Mouse (Mus musculus) bone marrow, adult 2 months (tissue): ENCODE measurements around the gene Tnxb. TPM values are rescaled to one million over a fixed set of nuclear protein-coding genes. Genes with fewer than 3 reads are reported as not detected.

Experiments used
- H3K27ac ChIP-seq: fragments of 200-500 bp; 2 replicates; pipeline ENCODE4 v1.5.1; 2012; ENCODE audit warnings: low read depth, mild to moderate bottlenecking, control low read depth, inconsistent platforms, low read length; ENCODE audit not compliant: control insufficient read depth, poor library complexity, insufficient read depth
- H3K4me1 ChIP-seq: fragments of 200-500 bp; 2 replicates; pipeline ENCODE4 v1.6.1; 2011; ENCODE audit warnings: low read length; ENCODE audit not compliant: control insufficient read depth, insufficient read depth
- H3K4me3 ChIP-seq: fragments of 200-500 bp; replicated peaks from 2 replicates; pipeline ENCODE3; 2011; ENCODE audit warnings: mild to moderate bottlenecking, low read depth, low read length, control low read depth; ENCODE audit not compliant: control insufficient read depth
- CTCF ChIP-seq: fragments of 200-500 bp; IDR thresholded peaks from 2 replicates; pipeline ENCODE4 v1.5.1; 2011; ENCODE audit warnings: low read length, control low read depth; ENCODE audit not compliant: control insufficient read depth, insufficient read depth
- POLR2A ChIP-seq: fragments of 200-500 bp; IDR thresholded peaks from 2 replicates; pipeline ENCODE4 v1.6.1; 2011; ENCODE audit warnings: low read depth, mild to moderate bottlenecking, control low read depth, low read length, borderline replicate concordance; ENCODE audit not compliant: control insufficient read depth
- WGBS: fragments of 180-500 bp; shearing (Covaris S2); methylation state at CpG from one replicate; pipeline ENCODE4 v1.1.7; 2018; 5-methylcytosine and 5-hydroxymethylcytosine counted together
- polyA plus RNA-seq: library from polyadenylated mRNA; stranded (reverse); fragments of >200 nt; gene quantifications from 2 replicates; pipeline ENCODE4 v1.2.4, GENCODE M21; 2011; ENCODE audit warnings: low replicate concordance; ENCODE audit not compliant: missing spikeins, insufficient read depth, insufficient read length

Tnxb gene
- polyA plus RNA-seq, result 0.17 TPM in 1 of 2 replicates, not detected in the other

DNA sequence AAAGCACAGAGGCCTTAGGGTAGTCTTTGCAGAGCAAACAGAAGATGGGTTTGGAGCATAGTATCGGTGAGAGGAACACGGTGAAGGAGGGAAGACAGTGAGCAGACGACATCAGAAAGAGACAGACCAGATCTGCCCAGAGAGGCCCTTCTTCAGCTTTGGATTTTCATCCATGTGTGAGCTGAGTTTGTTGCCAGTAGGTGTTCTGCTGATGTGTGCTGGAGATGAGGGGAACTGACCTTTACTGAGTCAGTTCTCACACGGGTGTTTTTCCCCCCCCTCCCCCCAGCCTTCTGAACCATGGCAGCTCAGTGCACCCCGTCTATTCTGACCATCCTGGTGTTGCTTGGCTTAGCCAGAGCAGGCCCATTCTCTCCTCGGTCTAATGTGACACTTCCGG, at the start of gene Tnxb:
Gene Tnxb (plus strand): TSS at position 301 of the 400 bp plus-strand sequence.
- Histone ChIP-seq H3K27ac (no peak within 1 kb of the TSS), H3K4me3 (no peak within 1 kb of the TSS), H3K4me1 (no peaks in the 10 kb centered on the region)
- WGBS, result 55% methylated on average over 7 of the region's 7 CpGs
- TF ChIP-seq CTCF (no peak), POLR2A (no peak)

DNA sequence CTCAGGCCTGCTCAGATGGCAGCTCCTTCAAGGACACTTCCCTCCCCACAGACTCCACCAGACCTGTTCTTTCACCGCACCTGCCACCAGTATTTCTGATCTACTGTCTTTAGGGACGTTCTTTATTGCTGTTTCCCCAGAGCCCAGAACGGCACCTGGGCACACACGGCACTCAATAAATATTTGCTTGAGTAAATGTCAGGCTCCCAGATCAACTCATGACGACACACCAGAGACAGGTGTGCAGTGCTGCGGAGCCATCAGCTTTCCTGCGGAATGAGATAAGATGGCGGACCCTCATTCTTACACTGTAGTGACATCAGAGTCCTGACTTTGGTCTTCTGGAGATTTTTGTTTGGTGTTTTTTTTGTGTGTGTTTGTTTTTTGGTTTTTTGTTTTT, 49.3 kb upstream of the Tnxb start:
- Histone ChIP-seq H3K4me1 (no peaks in the 10 kb centered on the region), H3K4me3 (no peak overlapping the region), H3K27ac (no peak overlapping the region)
- TF ChIP-seq CTCF, result no peak
- WGBS, result 89% methylated on average over 8 of the region's 8 CpGs

DNA sequence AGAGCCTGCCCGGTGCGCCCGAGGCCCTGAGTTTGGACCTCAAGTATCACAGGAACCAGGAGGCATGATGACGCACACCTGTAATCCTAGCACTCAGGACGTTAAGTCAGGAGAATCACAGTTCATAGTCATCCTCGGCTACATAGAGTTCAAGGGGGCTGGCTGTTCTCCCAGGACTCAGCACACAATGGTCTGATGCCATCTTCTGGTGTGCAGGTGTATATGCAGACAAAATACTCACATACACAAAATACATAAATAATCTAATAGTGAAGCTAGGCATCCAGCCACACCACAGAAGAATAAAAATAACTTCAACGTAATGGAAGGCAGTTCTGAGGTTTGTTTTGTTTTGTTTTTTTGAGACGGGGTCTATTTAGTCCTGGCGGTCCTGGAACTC, 47.2 kb upstream of the Tnxb start:
- H3K27ac ChIP-seq, result no peak overlapping the region
- H3K4me3 ChIP-seq, result no peak overlapping the region
- 84% methylated on average over 9 of the region's 9 CpGs for WGBS
- TF ChIP-seq POLR2A (no peak), CTCF (no peak)
- no peaks in the 10 kb centered on the region for H3K4me1 ChIP-seq

DNA sequence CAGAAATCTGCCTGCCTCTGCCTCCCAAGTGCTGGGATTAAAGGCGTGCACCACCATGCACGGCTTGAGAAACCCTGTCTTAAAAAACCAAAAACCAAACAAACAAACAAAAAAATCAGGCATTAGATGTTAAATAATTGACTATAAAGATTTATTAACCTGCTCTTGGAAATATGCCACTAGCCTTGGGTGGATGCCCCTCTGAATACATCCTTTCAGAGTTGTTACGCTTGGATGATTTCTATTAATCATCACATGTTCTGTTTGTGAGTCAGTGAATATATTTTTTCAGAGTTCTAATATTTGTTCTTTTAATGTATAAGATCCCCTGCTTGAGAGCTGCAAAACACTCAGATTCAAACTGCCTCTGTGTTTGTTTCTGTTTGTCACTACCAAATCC, 45.4 kb upstream of the Tnxb start:
- H3K4me3 ChIP-seq, result no peak overlapping the region
- H3K27ac ChIP-seq, result no peak overlapping the region
- WGBS, result 90% methylated on average over 3 of the region's 3 CpGs
- H3K4me1 ChIP-seq, result no peaks in the 10 kb centered on the region
- TF ChIP-seq CTCF (no peak), POLR2A (no peak)

DNA sequence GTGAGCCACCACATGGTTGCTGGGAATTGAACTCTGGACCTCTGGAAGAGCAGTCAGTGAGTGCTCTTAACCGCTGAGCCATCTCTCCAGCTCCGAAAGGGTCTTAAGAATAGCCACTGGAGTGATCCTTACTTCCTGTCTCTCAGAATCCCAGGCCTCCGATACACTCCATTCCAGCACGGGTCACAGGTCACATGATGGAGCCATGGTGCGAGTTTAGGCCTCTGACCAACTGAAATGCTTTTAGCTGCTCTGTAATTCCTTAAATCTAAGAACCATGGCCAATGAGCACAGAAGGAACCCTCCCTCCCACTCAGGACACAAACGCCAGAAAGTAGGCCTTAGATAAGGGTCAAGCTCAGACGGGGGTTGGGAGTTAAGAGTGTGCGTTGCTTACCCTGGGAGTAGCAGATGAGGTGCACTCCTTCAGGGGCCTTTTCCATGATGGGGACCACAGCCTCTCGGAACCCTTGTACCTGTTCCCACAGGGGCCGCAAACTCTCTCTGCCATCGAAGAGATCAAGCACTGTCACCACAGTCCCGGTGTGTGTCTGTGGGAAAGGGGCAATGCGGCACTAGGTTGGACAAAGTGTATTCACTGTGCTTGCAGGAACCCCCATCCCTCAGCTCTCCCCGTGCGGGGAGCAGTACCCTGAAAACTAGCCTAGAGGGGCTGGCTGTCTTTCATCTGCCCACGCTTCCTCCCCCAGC, 44.1 kb upstream of the Tnxb start:
- H3K27ac ChIP-seq, result peak overlapping the region; percentile 55; the same call in 1 of the 2 replicates
- H3K4me1 ChIP-seq, result no peaks in the 10 kb centered on the region; the same call in 1 of the 2 replicates
- H3K4me3 ChIP-seq, result peak overlapping the region; percentile 63
- no peak for TF ChIP-seq CTCF
- no peak for TF ChIP-seq POLR2A
- WGBS, result 63% methylated on average over 16 of the region's 16 CpGs

DNA sequence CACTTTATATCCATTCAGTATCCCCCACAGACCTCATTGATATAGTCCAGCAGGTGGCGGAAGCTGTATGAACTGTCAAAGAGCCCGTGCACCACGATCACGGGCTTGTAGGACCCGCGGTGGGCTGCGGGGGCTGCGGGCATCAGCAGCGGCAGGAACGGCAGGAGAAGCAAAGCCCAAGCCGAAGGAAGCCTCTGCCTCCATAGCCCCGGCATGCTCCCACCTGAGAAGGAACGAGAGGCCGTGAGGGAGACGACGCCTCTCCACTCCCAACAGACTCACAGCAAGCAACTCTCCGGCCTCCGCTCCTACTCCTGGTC, 43.6 kb upstream of the Tnxb start:
- H3K4me1 ChIP-seq, result no peaks in the 10 kb centered on the region; the same call in 1 of the 2 replicates

DNA sequence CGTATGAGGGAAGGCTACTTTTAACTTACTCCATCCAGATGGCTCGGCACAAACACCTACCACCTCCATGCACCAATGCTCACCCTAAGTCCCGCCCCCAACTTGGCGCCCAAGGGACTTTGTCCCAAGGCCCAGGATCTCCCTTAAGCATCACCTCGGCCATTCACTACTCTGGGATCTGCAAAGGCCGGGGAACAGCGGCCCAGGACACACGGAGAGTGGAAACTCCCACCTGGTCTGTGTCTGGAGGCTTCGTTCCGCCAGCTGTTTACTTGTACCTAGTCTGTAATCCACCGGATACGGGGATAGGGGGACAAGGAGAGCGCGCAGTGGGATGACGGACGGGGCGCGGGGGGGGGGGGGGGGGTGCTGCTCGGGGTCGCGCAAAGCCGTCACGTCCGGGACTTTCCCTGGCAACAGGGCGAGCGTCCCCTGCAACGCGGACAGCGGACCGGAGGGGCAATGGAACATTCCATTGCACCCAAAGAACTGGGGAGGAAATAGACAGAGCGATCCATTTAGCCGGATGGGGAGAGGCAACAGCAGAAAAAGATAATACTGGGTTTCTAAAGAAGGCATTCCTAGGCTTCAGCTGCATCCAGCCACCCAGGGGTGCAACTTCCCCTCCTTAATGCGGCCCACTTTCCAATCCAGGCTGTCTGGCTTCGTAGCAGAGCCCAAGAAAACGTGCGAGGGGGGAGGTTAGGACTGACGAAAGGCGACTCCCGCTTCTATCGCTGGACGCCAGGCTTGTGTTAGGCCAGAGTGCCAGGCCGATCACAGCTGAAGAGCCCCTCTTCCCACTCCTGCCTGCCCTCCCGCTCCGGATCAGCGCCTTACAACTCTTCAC, 43.0 kb upstream of the Tnxb start:
- Histone ChIP-seq H3K4me3 (peak overlapping the region; percentile 63), H3K4me1 (no peaks in the 10 kb centered on the region; the same call in 1 of the 2 replicates), H3K27ac (peak overlapping the region; percentile 66)
- TF ChIP-seq CTCF, result no peak
- TF ChIP-seq POLR2A, result peak; percentile 18; the same call in 1 of the 2 replicates
- under 1% methylated on average over 45 of the region's 45 CpGs for WGBS

More for the DNA sequence above, 43.6 kb upstream of the Tnxb start:
- under 1% methylated on average over 18 of the region's 18 CpGs for WGBS
- TF ChIP-seq POLR2A (no peak), CTCF (peak; percentile 40; the same call in 1 of the 2 replicates)
- Histone ChIP-seq H3K27ac (peak overlapping the region; percentile 55), H3K4me3 (peak overlapping the region; percentile 63)

DNA sequence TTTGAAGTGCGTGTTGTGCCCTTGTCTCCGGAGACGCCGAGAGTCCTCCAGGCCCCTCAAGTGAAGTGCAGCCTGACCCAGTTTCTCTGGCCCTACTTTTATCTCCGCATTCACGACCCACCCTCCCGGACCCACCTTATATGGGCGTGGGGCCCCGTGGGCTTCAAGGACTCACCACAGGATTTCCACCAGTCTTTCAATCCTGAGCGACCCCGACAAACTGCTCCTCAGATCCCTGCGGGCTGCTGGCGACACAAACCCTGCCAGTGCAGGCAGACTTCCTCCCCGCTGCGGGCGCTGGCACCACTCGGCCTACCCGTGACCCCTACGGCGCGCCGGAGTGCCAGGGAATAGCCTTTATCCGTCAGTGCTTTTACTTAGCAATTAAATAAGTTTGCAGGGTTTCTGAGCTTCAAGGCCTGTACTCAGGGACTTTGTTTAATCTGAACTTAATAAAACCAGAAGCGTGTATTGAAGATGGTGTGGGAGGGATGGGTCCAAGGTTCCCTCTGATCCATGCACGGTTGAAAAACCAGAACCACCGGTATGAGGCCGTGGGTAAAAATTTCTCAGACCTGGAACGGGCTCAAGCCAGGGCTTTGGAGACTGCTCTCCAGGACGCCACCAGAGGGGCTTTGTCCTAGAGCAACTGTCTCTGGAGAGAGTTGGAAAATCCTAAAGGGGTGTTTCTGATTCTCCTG, 42.2 kb upstream of the Tnxb start, which contains the start of gene Ppt2:
Gene Ppt2 (minus strand): TSS at position 568 of the 701 bp plus-strand sequence.
- Histone ChIP-seq H3K27ac (peak within 1 kb of the TSS; percentile 66), H3K4me1 (no peaks in the 10 kb centered on the region; the same call in 1 of the 2 replicates), H3K4me3 (peak within 1 kb of the TSS; percentile 63)
- WGBS, result 4% methylated on average over 29 of the region's 29 CpGs
- TF ChIP-seq CTCF (no peak), POLR2A (no peak)
